Mouse (Mus musculus): ENCODE data around the gene Mafg. TPM values are rescaled to one million over a fixed set of nuclear protein-coding genes. Genes with fewer than 3 reads are reported as not detected.
"Not testable (repeated sequence)": the region's sequence is repeated elsewhere in the genome, so short reads cannot be mapped to it uniquely, and the experiment has no call there.

The Mafg gene
- polyA plus RNA-seq (2016; fragmentation: Nextera tagmentation; extraction: Ambion mirVana), result 24.2 and 25.1 TPM in 2 replicates

- H3K4me3 ChIP-seq, result peak within 1 kb of the TSS; percentile 99
- H3K27me3 ChIP-seq (replicated peaks; ENCODE audit: low read depth, poor library complexity, severe bottlenecking), result no peaks in the 10 kb centered on the region
- peak within 1 kb of the TSS; percentile 97 for H3K27ac ChIP-seq (replicated peaks)
- H3K4me1 ChIP-seq, result peaks cover 39% of the 10 kb centered on the region
- H3K36me3 ChIP-seq (replicated peaks), result peaks cover 18% of the 10 kb centered on the region
- 11% methylated on average over 58 of the region's 58 CpGs for WGBS
- H3K9me3 ChIP-seq, result no peaks in the 10 kb centered on the region
- peak; percentile 97 for DNase-seq (ENCODE audit: low spot score)
Measured at GRCm38 (mm10) chr11:120633520-120634343, at the start of gene Mafg. Gene Mafg (minus strand): TSS chr11:120633600.

- H3K9me3 ChIP-seq, result no peaks in the 10 kb centered on the region
- H3K36me3 ChIP-seq (replicated peaks), result peaks cover 96% of the 10 kb centered on the region
- WGBS, result 93% methylated on average over 5 of the region's 5 CpGs
- H3K27me3 ChIP-seq (replicated peaks; ENCODE audit: low read depth, poor library complexity, severe bottlenecking), result no peaks in the 10 kb centered on the region
- H3K4me3 ChIP-seq, result no peak overlapping the region
- no peak overlapping the region for H3K27ac ChIP-seq (replicated peaks)
- 0 out of 2 replicates have a peak, but pooled peaks cover 3% of the 10 kb centered on the region for H3K4me1 ChIP-seq
- DNase-seq (ENCODE audit: low spot score), result no peak
Measured at GRCm38 (mm10) chr11:120682683-120683082, 49.3 kb upstream of the Mafg start.

- H3K27ac ChIP-seq (replicated peaks), result no peak overlapping the region
- 87% methylated on average over 3 of the region's 3 CpGs for WGBS
- H3K36me3 ChIP-seq (replicated peaks), result peaks cover 94% of the 10 kb centered on the region
- no peaks in the 10 kb centered on the region for H3K9me3 ChIP-seq
- H3K27me3 ChIP-seq (replicated peaks; ENCODE audit: low read depth, poor library complexity, severe bottlenecking), result no peaks in the 10 kb centered on the region
- peaks cover 5% of the 10 kb centered on the region; the same call in 1 of the 2 replicates for H3K4me1 ChIP-seq
- H3K4me3 ChIP-seq, result no peak overlapping the region
- no peak for DNase-seq (ENCODE audit: low spot score)
Measured at GRCm38 (mm10) chr11:120679909-120680308, 46.5 kb upstream of the Mafg start.

GRCm38 (mm10) chr11:120676951-120677350 lies 43.6 kb upstream of the Mafg start:
- no peak for DNase-seq (ENCODE audit: low spot score)
- Histone ChIP-seq H3K4me3 (no peak overlapping the region), H3K36me3 (replicated peaks) (peaks cover 73% of the 10 kb centered on the region), H3K4me1 (peaks cover 26% of the 10 kb centered on the region), H3K27ac (replicated peaks) (no peak overlapping the region), H3K27me3 (replicated peaks; ENCODE audit: low read depth, poor library complexity, severe bottlenecking) (no peaks in the 10 kb centered on the region), H3K9me3 (no peaks in the 10 kb centered on the region)
- WGBS, result 94% methylated on average over 4 of the region's 4 CpGs

- H3K9me3 ChIP-seq; H3K27ac ChIP-seq (replicated peaks); H3K4me3 ChIP-seq; DNase-seq (ENCODE audit: low spot score); H3K27me3 ChIP-seq (replicated peaks; ENCODE audit: low read depth, poor library complexity, severe bottlenecking): not testable (repeated sequence)
- WGBS, result 76% methylated on average over 5 of the region's 5 CpGs
- peaks cover 65% of the 10 kb centered on the region for H3K36me3 ChIP-seq (replicated peaks)
- H3K4me1 ChIP-seq, result peaks cover 26% of the 10 kb centered on the region
Measured at GRCm38 (mm10) chr11:120675875-120676274, 42.5 kb upstream of the Mafg start.

GRCm38 (mm10) chr11:120673594-120674122 lies 40.3 kb upstream of the Mafg start:
- Histone ChIP-seq H3K4me1 (peaks cover 26% of the 10 kb centered on the region), H3K27me3 (replicated peaks; ENCODE audit: low read depth, poor library complexity, severe bottlenecking) (no peaks in the 10 kb centered on the region), H3K36me3 (replicated peaks) (peaks cover 43% of the 10 kb centered on the region), H3K4me3 (peak overlapping the region; percentile 85), H3K27ac (replicated peaks) (peak overlapping the region; percentile 98), H3K9me3 (no peaks in the 10 kb centered on the region)
- 44% methylated on average over 12 of the region's 12 CpGs for WGBS
- no peak for DNase-seq (ENCODE audit: low spot score)

GRCm38 (mm10) chr11:120672687-120673593 lies 39.5 kb upstream of the Mafg start, which contains the start of gene Aspscr1:
Gene Aspscr1 (plus strand): TSS chr11:120672973.
- H3K36me3 ChIP-seq (replicated peaks), result peaks cover 36% of the 10 kb centered on the region
- H3K27ac ChIP-seq (replicated peaks), result peak within 1 kb of the TSS; percentile 98
- no peaks in the 10 kb centered on the region for H3K9me3 ChIP-seq
- 1% methylated on average over 83 of the region's 83 CpGs for WGBS
- peaks cover 26% of the 10 kb centered on the region for H3K4me1 ChIP-seq
- H3K4me3 ChIP-seq, result peak within 1 kb of the TSS; percentile 85
- H3K27me3 ChIP-seq (replicated peaks; ENCODE audit: low read depth, poor library complexity, severe bottlenecking), result no peaks in the 10 kb centered on the region
- DNase-seq (ENCODE audit: low spot score), result peak; percentile 96

- H3K9me3 ChIP-seq, result no peaks in the 10 kb centered on the region
Measured at GRCm38 (mm10) chr11:120666617-120667016, 33.2 kb upstream of the Mafg start.

GRCm38 (mm10) chr11:120665406-120665805 lies 32.0 kb upstream of the Mafg start:
- 79% methylated on average over 3 of the region's 3 CpGs for WGBS
- DNase-seq (ENCODE audit: low spot score), result no peak
- Histone ChIP-seq H3K4me3 (no peak overlapping the region), H3K4me1 (peaks cover 28% of the 10 kb centered on the region), H3K36me3 (replicated peaks) (no peaks in the 10 kb centered on the region), H3K27ac (replicated peaks) (no peak overlapping the region), H3K27me3 (replicated peaks; ENCODE audit: low read depth, poor library complexity, severe bottlenecking) (peaks cover 59% of the 10 kb centered on the region), H3K9me3 (no peaks in the 10 kb centered on the region)

More at GRCm38 (mm10) chr11:120666617-120667016, 33.2 kb upstream of the Mafg start:
- peak; percentile 47 for DNase-seq (ENCODE audit: low spot score)
- no peak overlapping the region for H3K27ac ChIP-seq (replicated peaks)
- H3K4me1 ChIP-seq, result peaks cover 17% of the 10 kb centered on the region
- peaks cover 47% of the 10 kb centered on the region for H3K27me3 ChIP-seq (replicated peaks; ENCODE audit: low read depth, poor library complexity, severe bottlenecking)
- WGBS, result 5% methylated on average over 3 of the region's 3 CpGs
- no peaks in the 10 kb centered on the region for H3K36me3 ChIP-seq (replicated peaks)
- no peak overlapping the region for H3K4me3 ChIP-seq

GRCm38 (mm10) chr11:120663714-120664113 lies 30.3 kb upstream of the Mafg start:
- Histone ChIP-seq H3K27ac (replicated peaks) (no peak overlapping the region), H3K4me3 (no peak overlapping the region), H3K36me3 (replicated peaks) (no peaks in the 10 kb centered on the region), H3K9me3 (no peaks in the 10 kb centered on the region), H3K27me3 (replicated peaks; ENCODE audit: low read depth, poor library complexity, severe bottlenecking) (peaks cover 76% of the 10 kb centered on the region), H3K4me1 (peaks cover 45% of the 10 kb centered on the region)
- no peak for DNase-seq (ENCODE audit: low spot score)
- whole genome bisulfite sequencing, result 79% methylated on average over 5 of the region's 5 CpGs

GRCm38 (mm10) chr11:120662759-120663158 lies 29.4 kb upstream of the Mafg start:
- Histone ChIP-seq H3K27ac (replicated peaks) (no peak overlapping the region), H3K9me3 (no peaks in the 10 kb centered on the region), H3K4me3 (no peak overlapping the region), H3K36me3 (replicated peaks) (no peaks in the 10 kb centered on the region), H3K27me3 (replicated peaks; ENCODE audit: low read depth, poor library complexity, severe bottlenecking) (peaks cover 86% of the 10 kb centered on the region), H3K4me1 (peaks cover 48% of the 10 kb centered on the region)
- no peak for DNase-seq (ENCODE audit: low spot score)
- 64% methylated on average over 6 of the region's 6 CpGs for WGBS

- Histone ChIP-seq H3K4me3 (peak within 1 kb of the TSS; percentile 60), H3K4me1 (peaks cover 38% of the 10 kb centered on the region), H3K27me3 (replicated peaks; ENCODE audit: low read depth, poor library complexity, severe bottlenecking) (peaks cover 97% of the 10 kb centered on the region), H3K36me3 (replicated peaks) (no peaks in the 10 kb centered on the region), H3K9me3 (no peaks in the 10 kb centered on the region), H3K27ac (replicated peaks) (peak within 1 kb of the TSS; percentile 75)
- under 1% methylated on average over 35 of the region's 35 CpGs for WGBS
- no peak for DNase-seq (ENCODE audit: low spot score)
Measured at GRCm38 (mm10) chr11:120661076-120661460, 27.7 kb upstream of the Mafg start, which contains the start of gene Notum. Gene Notum (minus strand): TSS chr11:120661175.
